7 mouse cellular contexts compared by ENCODE assay signal in the genomic region with DNA sequence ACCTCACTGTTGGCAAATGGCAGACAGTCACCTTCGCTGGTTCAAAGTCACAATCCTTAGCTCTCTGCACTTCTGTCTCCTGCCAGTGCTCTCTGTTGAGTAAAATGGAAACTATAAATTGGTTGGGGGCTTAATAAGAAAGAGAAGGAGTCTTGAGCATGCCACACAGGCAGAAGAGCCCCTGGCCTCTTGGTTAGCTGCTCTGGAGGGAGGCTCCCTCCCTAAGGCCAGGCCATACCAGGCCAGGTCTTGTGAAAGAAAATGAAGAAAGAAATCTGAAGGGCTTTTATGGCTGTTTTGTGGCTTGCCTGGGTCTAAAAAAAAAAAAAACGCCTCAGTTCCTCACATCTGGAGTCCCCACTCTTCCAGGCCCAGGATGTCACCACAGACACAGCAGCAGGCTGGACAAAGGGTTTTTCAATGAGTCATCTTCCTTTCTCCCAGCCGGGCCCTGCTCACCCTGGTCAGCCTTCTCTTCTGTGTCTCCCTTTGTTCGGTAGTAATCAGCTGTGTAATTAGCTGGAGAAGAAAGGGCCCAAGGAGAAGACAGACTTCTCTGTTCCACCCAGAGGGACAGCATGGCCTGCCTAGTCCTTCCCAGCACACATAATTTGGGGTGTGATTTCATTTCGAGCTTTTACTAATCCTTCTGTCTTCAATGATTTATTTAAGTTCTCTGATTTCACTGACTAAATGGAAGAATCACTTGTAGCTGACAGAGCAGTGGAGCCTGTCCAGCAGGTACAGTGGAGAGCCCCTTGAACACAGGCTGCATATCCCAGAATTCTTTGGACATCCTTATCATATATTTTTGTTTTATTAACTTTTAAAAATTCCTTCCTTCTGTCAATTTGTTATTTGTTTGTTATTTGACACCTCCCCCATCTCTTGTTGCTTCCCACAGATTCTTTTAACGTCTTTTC.
DNase-seq lines count a peak whose midpoint lies in the region; ATAC-seq and TF ChIP-seq lines count a peak whose summit lies in the region.

No protein-coding gene starts in this region.

- no peak overlapping the region for H3K9ac ChIP-seq in hindbrain, postnatal 0 days (replicated peaks; ENCODE audit: low read length)

- WGBS in hindbrain, postnatal 0 days = 27% methylated on average over 6 of the region's 6 CpGs

- peak; percentile 86 for ATAC-seq in hindbrain, postnatal 0 days

- no peak overlapping the region for H3K4me2 ChIP-seq in hindbrain, postnatal 0 days (ENCODE audit: low read depth, low read length)

- no peaks in the 10 kb centered on the region for H3K4me1 ChIP-seq in hindbrain, postnatal 0 days (ENCODE audit: insufficient read depth, low read length)

- no peaks in the 10 kb centered on the region for H3K9me3 ChIP-seq in hindbrain, postnatal 0 days (ENCODE audit: low read length)

- TF ChIP-seq CTCF in hindbrain, postnatal 0 days (IDR thresholded peaks at IDR 0.05; ENCODE audit: low read depth) = no peak

- DNase-seq in layer of hippocampus, adult 8-10 months (ENCODE audit: low spot score in 2 of 2) = peak; percentile 20 to 38
- DNase-seq in layer of hippocampus, postnatal 10 days (ENCODE audit: low spot score in 2 of 2) = no peak
- DNase-seq in R1 (ENCODE audit: low read depth, low spot score) = peak; percentile 37
- DNase-seq in embryo, embryonic 9.5 days (ENCODE audit: extremely low spot score) = peak; percentile 71
- DNase-seq in hindbrain, postnatal 0 days (ENCODE audit: low spot score) = peak; percentile 30
- DNase-seq in thymus, postnatal 14 days = no peak
- no peak for DNase-seq in T-cell, adult 2 months (ENCODE audit: low spot score)

- no peak overlapping the region for H3K4me3 ChIP-seq in hindbrain, postnatal 0 days (ENCODE audit: low read length)

- H3K36me3 ChIP-seq in hindbrain, postnatal 0 days (ENCODE audit: insufficient read depth, low read length) = no peaks in the 10 kb centered on the region

- H3K27ac ChIP-seq in hindbrain, postnatal 0 days = no peak overlapping the region

- no peaks in the 10 kb centered on the region for H3K27me3 ChIP-seq in hindbrain, postnatal 0 days (ENCODE audit: insufficient read depth, low read length)

Comparison
In these comparisons a context has a peak if more than half of its experiments do, and no peak if none do; other contexts are left out.
1. DNase-seq: peak in layer of hippocampus, adult 8-10 months (2 of 2), R1 (single experiment), embryo, embryonic 9.5 days (single experiment) and hindbrain, postnatal 0 days (single experiment); none in layer of hippocampus, postnatal 10 days (0 of 2), thymus, postnatal 14 days (single experiment) and T-cell, adult 2 months (single experiment).